Mouse (Mus musculus) lung, postnatal 0 days (tissue): Measurements from ENCODE around the gene Farsb.

ENCODE experiments used
- CTCF ChIP-seq: IDR thresholded peaks from 2 replicates; pipeline ENCODE4 v1.5.1; 2016; ENCODE audit warnings: antibody characterized with exemption, mild to moderate bottlenecking
- EP300 ChIP-seq: IDR thresholded peaks from 2 replicates; pipeline ENCODE4 v1.6.1; 2016; ENCODE audit warnings: antibody characterized with exemption, mild to moderate bottlenecking, control low read depth

DNA sequence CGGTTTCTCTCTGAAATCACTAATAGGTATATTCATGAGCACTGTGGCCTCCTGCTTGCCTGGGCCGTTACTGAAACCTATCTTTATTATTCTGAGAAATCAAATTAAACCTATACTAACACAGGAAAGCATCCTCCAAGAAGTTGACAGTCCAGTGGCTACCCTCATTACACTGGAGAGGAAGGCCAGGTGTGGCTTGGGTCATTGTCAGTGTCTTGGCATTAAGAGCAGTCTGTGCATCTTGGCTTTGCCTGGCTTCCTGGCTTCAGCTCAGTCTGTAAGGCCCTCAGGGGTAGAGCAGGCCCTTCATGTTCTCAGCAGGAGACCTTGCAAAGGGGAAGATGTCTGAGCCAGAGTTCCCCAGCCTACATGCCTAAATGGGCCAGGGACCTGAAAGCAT, 79.3 kb downstream of the Farsb start:
- no peak for TF ChIP-seq CTCF
- no peak for TF ChIP-seq EP300
